Mouse (Mus musculus) left cerebral cortex, adult 11 months (tissue): ENCODE measurements at regions not wholly inside any gene's neighbourhood (a gene's known extent, or its start where the extent isn't known, plus 50 kb on each side); places are given as distances from the start of the nearest gene placed in this dataset.

Experiments used
- DNase-seq: peaks from one replicate; pipeline ENCODE4 v3.0.0; 2022; ENCODE audit warnings: low spot score

DNA sequence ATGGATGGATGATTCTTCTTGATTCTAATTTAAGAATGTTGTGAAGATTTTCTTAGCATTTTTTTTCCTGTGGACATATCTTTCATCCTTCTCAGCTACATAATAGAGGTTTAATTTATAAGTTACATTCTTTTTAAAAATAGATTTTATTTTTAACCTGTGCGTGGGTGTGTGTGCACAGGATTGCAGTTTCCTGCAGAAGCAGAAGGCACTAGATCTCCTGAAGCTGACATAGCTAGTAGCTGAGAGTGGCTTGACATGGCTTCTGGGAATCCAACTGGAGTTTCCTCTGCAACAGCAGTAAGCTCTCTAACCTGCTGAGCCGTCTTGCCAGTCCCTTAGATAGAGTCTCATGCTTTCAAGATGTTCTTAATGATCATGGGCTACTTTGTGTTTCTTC lies 377.5 kb downstream of the Lrriq3 start:
- DNase-seq: peak; percentile 11

DNA sequence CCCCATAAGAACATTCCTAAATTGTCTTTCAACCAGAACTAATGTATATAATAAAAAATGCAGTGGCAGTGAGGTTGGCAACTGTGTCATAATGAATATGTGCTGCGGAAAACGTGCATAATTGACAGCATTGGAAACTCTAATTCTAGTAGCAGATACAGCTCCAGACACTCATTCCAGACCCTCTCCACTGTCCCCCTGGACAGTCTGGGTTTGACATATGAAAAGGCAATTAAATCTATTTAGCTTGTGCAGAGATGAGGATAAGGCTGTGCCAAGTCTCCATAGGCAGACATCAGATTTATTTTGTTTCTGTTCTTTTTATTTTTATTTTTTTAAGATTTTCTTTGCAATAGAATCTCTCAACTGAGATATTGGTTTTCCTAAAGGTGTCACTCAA lies 392.3 kb downstream of the Lrriq3 start:
- no peak for DNase-seq

DNA sequence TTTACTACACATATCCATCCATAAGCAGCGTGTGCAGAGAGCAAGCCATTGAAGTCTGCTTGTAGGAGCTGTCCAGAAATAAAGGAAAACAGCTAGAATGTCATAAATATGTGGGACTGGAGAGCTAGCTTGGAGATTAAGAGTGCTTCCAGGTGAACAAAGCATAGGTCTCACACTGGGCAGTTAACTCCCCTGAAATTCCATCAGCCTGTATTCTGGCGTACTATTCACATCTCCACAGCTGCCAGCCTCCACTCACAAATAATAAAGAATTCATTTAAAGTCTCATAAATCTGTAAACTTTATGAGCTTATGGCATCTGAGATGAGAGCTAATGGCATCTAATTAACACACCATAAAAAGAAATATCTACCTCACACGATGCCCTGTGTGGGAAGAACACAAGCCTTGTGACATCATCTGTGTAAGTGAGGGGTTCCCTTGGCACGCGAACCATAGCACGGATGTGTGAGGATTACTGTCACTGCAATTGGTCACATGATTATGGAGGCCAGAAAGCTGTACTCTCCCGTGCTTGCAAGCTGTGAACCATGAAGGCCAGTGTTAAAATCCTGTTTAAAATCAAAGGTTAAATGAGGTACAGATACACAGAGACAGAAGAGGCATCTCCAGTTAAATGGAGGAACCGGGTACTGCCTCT lies 394.8 kb downstream of the Lrriq3 start:
- DNase-seq: no peak

DNA sequence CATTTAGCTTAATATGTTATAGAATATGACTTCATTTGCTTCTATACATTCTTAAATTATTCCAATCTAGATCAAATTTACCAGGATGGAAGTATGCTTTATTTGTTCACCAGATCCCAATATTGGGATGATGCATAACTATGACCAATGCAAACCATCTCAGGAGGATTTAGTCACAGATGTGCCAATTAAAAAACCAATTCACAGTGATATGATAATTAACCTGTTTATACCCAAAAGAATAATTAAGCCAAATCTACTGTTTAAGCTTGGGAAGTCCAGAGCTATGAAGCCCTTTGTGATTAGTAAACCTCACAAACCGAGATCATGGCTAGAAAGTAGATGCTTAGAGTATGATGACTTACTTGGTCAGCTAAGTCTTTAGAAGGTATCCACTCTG lies 397.4 kb downstream of the Lrriq3 start:
- no peak for DNase-seq

DNA sequence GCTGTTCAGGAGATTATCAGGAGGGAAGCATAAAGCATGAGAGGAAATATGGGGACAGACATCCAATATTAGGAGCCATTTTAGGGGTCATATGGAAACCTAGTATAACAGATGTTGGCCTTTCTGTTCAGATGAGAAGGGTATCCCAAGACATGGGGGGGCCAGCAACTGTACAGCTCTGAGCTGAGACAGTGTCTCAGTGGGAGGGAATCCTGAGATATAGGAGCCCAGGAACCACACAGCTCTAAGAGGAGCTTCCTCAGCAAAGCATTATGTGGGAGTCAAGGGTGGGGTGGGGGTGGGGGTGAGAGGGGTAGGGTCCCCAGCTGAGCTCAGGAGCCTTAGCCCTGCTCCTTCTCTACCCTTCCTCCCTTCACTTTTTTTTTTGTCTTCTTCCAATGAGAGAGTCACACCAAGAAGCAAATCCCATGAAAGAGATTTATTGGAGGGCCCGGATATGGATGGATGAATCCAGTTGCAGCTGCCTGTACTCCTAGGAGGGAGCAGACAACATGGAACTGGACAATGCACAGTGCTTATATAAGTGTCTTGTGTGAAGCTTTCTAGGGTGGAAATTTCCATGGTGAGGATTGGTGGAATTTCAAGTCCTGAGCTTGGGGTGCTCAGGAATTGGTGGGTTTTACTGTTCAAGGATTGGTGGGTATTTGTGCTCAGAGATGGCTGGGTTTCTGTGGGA lies 417.1 kb downstream of the Lrriq3 start:
- DNase-seq: no peak

DNA sequence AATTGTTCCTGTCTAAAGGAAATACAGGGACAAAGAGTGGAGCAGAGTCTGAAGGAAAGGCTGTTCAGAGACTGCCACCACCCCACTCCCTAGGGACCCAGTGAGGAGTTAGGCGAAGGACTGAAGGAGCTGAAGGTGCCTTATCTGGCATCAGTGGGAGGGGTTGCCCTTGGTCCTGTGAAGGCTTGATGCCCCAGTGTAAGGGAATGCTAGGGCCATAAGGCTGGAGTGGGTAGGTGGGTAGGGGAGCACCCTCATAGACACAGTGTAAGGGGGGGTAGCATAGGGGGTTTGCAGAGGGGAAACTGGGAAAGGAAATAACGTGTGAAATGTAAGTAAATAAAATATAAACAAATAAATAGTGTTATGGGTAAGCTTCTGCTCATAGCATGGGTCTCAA lies 420.7 kb downstream of the Lrriq3 start:
- no peak for DNase-seq

DNA sequence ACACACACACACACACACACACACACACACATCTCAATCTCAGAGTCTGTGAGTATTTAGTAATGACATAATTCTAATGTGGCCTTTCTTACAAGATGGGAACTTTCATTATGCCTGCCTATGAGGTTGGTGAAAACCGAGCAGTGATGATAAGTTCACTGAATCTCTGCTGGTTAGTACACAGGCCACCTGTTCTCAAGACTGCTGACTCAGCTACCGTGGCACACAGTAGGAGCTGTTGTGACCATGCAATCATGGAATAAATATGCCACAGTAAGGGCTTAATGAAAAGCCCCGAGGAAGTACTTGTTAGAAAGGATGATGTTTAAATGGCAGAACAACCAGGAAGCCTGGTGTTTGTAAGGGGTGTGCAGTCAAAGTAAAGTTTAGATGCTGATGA lies 436.1 kb downstream of the Lrriq3 start:
- DNase-seq: no peak

DNA sequence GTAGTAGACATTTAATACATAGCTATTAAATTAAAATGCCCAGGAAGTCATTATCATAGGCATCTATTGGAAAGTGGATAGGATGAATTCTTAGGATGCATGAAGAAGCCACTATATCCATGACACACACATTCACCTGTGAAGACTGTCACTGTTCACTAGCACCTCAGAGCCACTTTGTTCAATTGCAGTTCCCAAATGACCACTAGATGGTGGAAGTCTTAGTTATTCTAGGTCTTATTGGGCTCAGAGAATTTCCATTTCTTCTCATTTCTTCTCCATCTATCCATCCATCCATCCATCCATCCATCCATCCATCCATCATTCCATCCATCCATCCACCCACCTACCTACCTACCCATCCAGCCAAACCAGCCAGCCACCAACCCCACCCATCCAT lies 437.6 kb downstream of the Lrriq3 start:
- no peak for DNase-seq

DNA sequence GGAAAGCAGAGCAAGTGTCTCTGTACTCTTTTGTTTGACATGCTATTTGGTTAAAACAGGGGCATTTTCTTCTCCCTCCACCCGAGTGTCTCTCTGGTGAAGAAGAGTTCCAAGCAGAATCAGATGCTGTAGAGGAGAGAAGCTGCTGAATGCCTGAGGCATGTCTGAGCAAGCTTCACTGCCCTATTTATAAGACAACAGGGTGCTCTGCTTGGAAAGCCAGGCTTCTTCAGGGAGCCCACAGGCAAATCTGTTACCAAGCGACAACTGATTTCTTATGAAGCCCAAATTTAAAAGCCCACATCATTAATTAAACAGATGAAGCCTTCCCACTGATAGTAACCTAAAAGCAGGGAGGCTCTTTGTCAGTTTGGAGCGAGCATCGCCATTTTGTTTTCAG lies 438.8 kb downstream of the Lrriq3 start:
- no peak for DNase-seq

DNA sequence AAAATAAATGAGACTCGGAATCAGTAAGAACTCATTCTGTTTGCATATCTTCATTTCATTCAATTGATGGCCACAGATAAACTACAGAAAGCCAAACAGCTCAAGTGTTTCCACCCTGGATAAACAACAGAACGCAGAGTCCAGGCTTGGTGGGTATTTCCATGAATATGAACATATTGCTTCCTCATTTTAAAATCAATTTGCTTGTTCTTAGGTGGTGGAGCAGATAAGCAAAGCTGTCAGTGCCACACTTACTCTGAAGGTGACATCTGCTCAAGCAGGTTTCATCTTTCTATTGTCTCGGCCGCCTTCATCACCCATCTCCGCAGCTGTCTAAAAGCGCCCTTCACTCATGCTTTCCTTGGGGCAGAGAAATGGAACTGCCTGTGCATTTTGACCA lies 455.0 kb downstream of the Lrriq3 start:
- DNase-seq: no peak

DNA sequence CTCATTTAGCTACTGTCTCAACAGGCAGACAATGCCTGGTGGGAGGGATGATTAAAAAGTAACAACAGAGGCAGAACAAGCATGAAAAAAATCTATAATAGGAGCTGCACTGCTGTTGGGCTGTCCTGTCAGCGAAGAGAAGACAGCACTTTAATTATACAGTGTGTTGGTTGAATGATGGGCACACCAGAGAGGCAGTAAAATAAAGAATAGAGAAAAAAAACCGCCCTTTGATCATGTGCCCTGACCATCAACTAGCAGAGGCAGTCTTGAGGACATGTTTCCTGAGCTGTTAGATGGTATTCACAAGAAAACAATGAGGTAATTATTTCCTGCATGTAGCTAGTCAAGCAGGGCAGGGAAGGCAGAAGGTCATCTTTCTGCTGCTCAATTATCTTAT lies 483.9 kb downstream of the Lrriq3 start:
- DNase-seq: no peak

DNA sequence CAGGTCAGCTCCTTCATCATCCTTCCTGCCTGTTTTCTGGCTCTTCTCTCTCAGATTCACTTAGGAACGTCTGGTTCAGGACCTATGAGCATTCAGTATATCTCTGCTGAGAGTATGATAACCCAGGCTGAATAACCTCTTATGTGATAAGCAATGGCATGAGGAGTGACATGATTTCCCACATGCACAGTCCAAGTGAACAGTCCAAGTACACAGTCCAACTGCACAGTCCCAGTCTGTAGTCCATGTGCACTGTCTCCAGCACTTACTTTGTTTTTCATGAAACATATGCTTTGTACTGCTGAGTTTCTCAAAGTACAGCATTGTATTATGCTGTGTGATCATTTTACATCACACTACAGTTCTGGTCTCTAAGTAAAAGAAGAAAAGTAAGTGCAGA lies 510.8 kb downstream of the Lrriq3 start:
- DNase-seq: no peak
